Mouse (Mus musculus) olfactory bulb, adult 2 months (tissue): Measurements from ENCODE around the gene Eif1ad.

Experiments used
- CTCF ChIP-seq: fragments of 200-500 bp; IDR thresholded peaks from 2 replicates; pipeline ENCODE4 v1.5.1; 2012; ENCODE audit warnings: low read depth, mild to moderate bottlenecking, low read length, moderate library complexity; ENCODE audit not compliant: insufficient read depth
- POLR2A ChIP-seq: fragments of 200-500 bp; IDR thresholded peaks from 2 replicates; pipeline ENCODE4 v1.6.1; 2012; ENCODE audit warnings: mild to moderate bottlenecking, low read depth, low read length, moderate library complexity; ENCODE audit not compliant: insufficient read depth

DNA sequence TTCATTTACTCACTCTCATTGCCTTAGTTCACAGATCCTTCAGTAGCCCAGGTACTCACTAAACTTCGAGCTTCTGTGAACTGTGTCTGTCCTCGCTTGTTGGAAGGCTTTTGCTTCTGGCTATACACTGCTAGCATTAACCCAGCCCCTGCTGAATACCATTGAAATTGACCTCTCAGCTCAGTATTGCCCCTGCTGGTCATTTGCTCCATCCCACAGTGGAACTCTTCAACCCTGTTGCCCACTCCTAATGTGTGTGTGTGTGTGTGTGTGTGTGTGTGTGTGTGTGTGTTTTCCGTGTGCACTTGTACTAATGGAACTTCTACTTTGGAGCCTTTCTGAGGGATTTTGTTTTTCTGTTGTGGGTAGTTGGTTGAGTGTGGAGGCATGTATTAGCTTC, 4.4 kb downstream of the Eif1ad start:
- TF ChIP-seq CTCF (no peak), POLR2A (no peak)
